Mouse (Mus musculus): ENCODE data around the gene Gprin2. TPM values are rescaled to one million over a fixed set of nuclear protein-coding genes. Genes with fewer than 3 reads are reported as not detected.
A peak's percentile ranks its signal among the peaks of the same experiment; 100 is the strongest.

Gene Gprin2
- polyA plus RNA-seq (2014; fragmentation: Nextera tagmentation; extraction: Ambion mirVana) = 0.39 TPM in 2 replicates

DNA sequence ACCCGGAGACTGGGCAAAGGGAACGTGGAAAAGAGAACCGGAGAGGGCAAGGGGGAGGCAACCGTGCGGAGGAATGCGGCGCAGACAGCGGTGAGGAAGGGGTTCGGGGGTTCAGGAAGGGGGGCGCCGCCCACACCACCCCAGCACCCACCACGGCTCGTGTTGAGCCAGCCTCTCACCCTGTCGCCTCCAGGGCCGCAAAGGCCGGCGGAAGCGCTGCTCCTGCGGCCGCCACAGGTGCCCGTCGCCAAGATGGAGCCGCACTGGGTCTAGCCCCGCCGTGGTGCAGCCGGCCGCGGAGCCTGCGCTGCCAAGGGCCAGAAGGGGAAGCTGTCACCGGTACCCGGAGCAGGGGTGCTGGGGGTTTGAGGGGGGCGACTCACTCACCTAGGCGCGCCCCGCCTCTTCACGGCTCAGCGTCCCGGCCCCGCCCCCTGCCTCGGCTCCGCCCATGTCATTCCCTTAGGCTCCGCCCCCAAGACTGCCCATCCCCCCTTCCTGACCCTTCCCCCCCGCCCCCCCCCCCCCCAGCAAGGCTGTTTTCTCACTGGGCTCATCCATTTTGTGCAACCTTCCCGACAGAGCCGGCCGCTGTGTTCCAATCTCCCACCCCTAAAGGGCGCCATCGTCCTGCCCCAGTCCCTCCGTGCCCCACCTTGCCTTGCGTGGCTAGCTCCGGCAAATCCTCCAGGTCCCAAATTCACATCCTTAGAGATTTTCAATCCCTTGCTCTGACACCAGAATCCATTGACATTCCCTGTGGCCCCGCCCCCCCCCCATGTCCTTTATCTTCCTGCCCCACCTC is at the start of gene Gprin2:
Gprin2 (minus strand) TSS at position 423 of the 805 bp plus-strand sequence.
- Histone ChIP-seq H3K9ac (ENCODE audit: low read length) (peak within 1 kb of the TSS; percentile 46), H3K4me3 (ENCODE audit: low read depth, low read length) (peak within 1 kb of the TSS; percentile 65), H3K27me3 (replicated peaks; ENCODE audit: control insufficient read depth, insufficient read depth, low read length) (0 out of 2 replicates have a peak, but pooled peaks cover 4% of the 10 kb centered on the region), H3K9me3 (ENCODE audit: control insufficient read depth, low read length) (no peaks in the 10 kb centered on the region), H3K36me3 (ENCODE audit: control insufficient read depth, insufficient read depth, low read length) (no peaks in the 10 kb centered on the region), H3K4me2 (ENCODE audit: low read length) (peak within 1 kb of the TSS; percentile 97), H3K4me1 (replicated peaks; ENCODE audit: control insufficient read depth, insufficient read depth, low read length) (no peaks in the 10 kb centered on the region; the same call in 1 of the 2 replicates), H3K27ac (ENCODE audit: low read depth) (no peak within 1 kb of the TSS)
- peak; percentile 61 for ATAC-seq (replicated peaks; ENCODE audit: low FRiP score, low TSS enrichment, low read depth)
- 7% methylated on average over 35 of the region's 52 CpGs for WGBS
- DNase-seq (ENCODE audit: low spot score) = peak; percentile 78

DNA sequence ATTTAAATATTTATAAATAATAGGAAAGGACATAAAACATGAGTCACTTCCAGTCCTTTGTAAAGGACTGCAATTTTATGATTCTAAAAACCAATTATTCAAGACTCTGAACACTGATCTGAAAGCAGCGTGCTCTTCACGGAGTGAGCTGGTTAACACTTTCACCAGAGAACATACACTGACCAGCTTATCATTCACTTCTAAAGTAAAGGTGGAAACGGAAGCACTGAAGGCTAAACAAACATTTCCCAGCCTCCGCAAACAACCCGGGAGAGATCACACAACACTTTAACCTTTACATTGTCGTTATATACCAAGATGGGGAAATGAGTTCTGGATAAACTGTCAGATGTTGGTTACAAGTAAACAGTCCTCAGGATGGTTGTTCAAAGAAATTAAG is 39.2 kb upstream of the Gprin2 start:
- Histone ChIP-seq H3K27ac (ENCODE audit: low read depth) (no peak overlapping the region), H3K9ac (ENCODE audit: low read length) (no peak overlapping the region), H3K36me3 (ENCODE audit: control insufficient read depth, insufficient read depth, low read length) (peaks cover 10% of the 10 kb centered on the region), H3K9me3 (ENCODE audit: control insufficient read depth, low read length) (no peaks in the 10 kb centered on the region), H3K4me3 (ENCODE audit: low read depth, low read length) (no peak overlapping the region), H3K27me3 (replicated peaks; ENCODE audit: control insufficient read depth, insufficient read depth, low read length) (no peaks in the 10 kb centered on the region), H3K4me2 (ENCODE audit: low read length) (no peak overlapping the region), H3K4me1 (replicated peaks; ENCODE audit: control insufficient read depth, insufficient read depth, low read length) (no peaks in the 10 kb centered on the region)
- WGBS = 52% methylated on average over 6 of the region's 6 CpGs
- DNase-seq (ENCODE audit: low spot score) (no peak), ATAC-seq (replicated peaks; ENCODE audit: low FRiP score, low TSS enrichment, low read depth) (no peak)

DNA sequence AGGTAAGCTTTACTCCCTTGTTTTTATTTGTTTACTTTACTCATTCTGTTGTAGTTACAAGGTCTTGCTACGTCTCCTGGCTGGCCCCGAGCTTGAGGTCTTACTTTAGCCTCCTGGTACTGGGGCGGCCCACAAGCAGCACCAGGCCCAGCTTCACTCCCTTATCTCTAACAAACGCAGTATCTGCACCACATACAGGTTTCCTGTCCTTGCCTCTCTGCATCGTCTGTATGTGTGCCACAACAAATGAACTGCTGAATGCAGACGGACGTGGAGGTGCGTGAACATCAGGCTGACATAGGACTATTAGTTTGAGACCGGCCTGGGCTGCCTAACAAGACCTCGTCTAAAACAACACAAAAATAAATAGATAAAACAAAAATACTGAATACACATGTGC is 38.8 kb upstream of the Gprin2 start:
- ATAC-seq (replicated peaks; ENCODE audit: low FRiP score, low TSS enrichment, low read depth) (no peak), DNase-seq (ENCODE audit: low spot score) (no peak)
- Histone ChIP-seq H3K27ac (ENCODE audit: low read depth) (no peak overlapping the region), H3K36me3 (ENCODE audit: control insufficient read depth, insufficient read depth, low read length) (peaks cover 10% of the 10 kb centered on the region), H3K27me3 (replicated peaks; ENCODE audit: control insufficient read depth, insufficient read depth, low read length) (no peaks in the 10 kb centered on the region), H3K4me1 (replicated peaks; ENCODE audit: control insufficient read depth, insufficient read depth, low read length) (no peaks in the 10 kb centered on the region), H3K9me3 (ENCODE audit: control insufficient read depth, low read length) (no peaks in the 10 kb centered on the region), H3K4me2 (ENCODE audit: low read length) (no peak overlapping the region), H3K9ac (ENCODE audit: low read length) (no peak overlapping the region), H3K4me3 (ENCODE audit: low read depth, low read length) (no peak overlapping the region)
- WGBS = 66% methylated on average over 10 of the region's 10 CpGs

DNA sequence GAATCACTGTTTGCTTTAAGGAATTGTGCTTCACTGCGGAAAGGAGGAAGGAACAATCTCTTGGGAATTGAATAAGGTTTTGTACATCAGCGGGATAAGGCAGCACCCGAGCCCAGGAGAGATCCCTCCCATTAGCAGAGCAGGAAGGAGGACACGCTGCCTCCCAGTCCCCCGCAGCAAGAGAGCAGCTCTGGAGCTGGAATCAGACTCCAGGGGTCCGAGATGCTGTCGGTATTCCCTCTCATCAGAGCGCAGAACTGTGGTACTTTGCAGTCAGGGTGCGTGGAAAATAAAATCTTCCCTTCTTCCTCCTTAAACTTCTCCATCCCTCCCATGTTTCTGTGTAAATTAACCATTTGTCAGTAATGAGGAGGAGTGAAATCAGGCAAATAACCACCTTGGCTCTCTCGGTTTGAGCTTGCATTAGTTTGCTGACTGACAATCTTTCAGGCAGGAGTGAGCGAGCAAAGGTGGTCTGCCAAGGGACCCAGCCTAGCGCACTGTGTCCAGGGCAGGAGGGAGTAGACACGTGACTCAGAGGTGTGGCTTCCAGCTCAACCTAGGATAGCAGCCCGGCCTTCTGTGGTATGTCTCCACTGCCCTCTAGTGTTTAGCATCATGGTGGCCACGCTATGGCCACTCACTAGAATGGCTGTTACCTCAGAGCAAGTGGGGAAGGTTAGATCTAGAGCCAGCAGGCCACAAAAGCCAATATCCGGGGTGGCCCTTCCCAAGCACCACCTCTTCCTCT is 33.4 kb upstream of the Gprin2 start:
- 4% methylated on average over 16 of the region's 16 CpGs for WGBS
- H3K27me3 ChIP-seq (replicated peaks; ENCODE audit: control insufficient read depth, insufficient read depth, low read length) = no peaks in the 10 kb centered on the region
- no peaks in the 10 kb centered on the region for H3K9me3 ChIP-seq (ENCODE audit: control insufficient read depth, low read length)
- peaks cover 4% of the 10 kb centered on the region; the same call in 1 of the 2 replicates for H3K4me1 ChIP-seq (replicated peaks; ENCODE audit: control insufficient read depth, insufficient read depth, low read length)
- no peak overlapping the region for H3K9ac ChIP-seq (ENCODE audit: low read length)
- ATAC-seq (replicated peaks; ENCODE audit: low FRiP score, low TSS enrichment, low read depth) (peak; percentile 99), DNase-seq (ENCODE audit: low spot score) (peak; percentile 83)
- peak overlapping the region; percentile 22 for H3K4me3 ChIP-seq (ENCODE audit: low read depth, low read length)
- peaks cover 4% of the 10 kb centered on the region; the same call in 1 of the 2 replicates for H3K36me3 ChIP-seq (ENCODE audit: control insufficient read depth, insufficient read depth, low read length)
- no peak overlapping the region for H3K27ac ChIP-seq (ENCODE audit: low read depth)
- peak overlapping the region; percentile 72 for H3K4me2 ChIP-seq (ENCODE audit: low read length)

DNA sequence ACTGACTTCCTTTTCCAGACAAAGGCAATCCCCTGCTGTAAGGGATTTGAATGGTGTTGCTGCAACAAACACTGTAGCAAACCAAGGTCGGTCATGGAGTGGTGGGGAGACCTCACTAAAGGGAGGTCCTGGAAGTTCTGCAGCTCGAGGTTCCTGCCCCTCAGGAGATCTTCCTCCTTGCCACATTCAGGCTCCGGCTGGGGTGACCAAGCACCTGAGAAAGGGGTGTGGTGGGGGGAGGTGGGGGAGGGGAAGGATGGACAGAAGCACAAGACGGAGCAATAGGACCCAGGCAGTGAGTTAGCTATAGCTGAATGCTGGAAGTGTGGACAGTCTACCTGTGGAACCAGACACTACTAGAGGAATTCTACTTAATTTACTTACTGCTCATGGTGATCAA is 32.4 kb upstream of the Gprin2 start:
- no peak for ATAC-seq (replicated peaks; ENCODE audit: low FRiP score, low TSS enrichment, low read depth)
- no peak overlapping the region for H3K9ac ChIP-seq (ENCODE audit: low read length)
- no peak for DNase-seq (ENCODE audit: low spot score)
- WGBS = 70% methylated on average over 4 of the region's 4 CpGs
- no peak overlapping the region for H3K27ac ChIP-seq (ENCODE audit: low read depth)
- H3K4me3 ChIP-seq (ENCODE audit: low read depth, low read length) = no peak overlapping the region
- peaks cover 4% of the 10 kb centered on the region; the same call in 1 of the 2 replicates for H3K4me1 ChIP-seq (replicated peaks; ENCODE audit: control insufficient read depth, insufficient read depth, low read length)
- no peaks in the 10 kb centered on the region for H3K9me3 ChIP-seq (ENCODE audit: control insufficient read depth, low read length)
- no peak overlapping the region for H3K4me2 ChIP-seq (ENCODE audit: low read length)
- H3K36me3 ChIP-seq (ENCODE audit: control insufficient read depth, insufficient read depth, low read length) = peaks cover 4% of the 10 kb centered on the region; the same call in 1 of the 2 replicates
- H3K27me3 ChIP-seq (replicated peaks; ENCODE audit: control insufficient read depth, insufficient read depth, low read length) = no peaks in the 10 kb centered on the region

DNA sequence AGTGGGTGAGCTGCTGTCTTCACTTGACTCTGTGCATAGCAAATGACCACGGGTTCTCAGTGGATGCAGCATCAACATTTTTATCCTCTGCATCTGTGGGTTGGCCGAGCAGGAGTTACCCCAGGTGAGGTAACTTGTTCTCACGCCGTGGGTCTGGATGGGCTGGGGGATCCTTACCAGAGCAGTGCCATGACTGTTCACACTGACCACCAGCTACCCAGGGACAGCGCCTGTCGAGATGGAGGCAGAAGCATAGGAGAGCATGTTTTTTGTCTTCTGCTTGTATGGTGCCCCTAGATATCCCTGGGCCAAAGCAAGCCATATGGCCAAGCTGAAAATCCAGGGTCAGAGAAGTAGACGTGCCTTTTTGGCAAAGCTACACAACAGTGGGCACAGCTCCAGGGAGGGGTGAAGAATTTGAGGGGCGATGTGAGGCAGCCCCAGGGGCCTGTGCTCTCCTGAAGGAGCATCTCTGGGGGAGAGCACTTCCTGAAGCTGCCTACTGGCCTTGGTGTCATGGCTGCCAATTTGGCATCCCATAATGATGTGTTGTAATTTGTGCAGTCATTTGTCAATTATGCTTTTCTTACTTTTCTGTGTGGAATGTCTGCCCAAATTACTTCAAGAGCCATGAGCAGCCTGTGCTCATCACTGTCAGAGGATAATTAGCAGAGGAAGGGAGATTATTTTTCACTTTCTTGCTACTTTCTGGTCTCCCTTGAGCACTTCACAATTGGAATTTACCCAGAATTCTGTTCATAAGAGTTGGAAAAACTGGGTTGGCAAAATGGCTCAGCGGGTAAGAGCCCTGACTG is 31.6 kb upstream of the Gprin2 start:
- DNase-seq (ENCODE audit: low spot score) (peak; percentile 47), ATAC-seq (replicated peaks; ENCODE audit: low FRiP score, low TSS enrichment, low read depth) (no peak)
- Histone ChIP-seq H3K27me3 (replicated peaks; ENCODE audit: control insufficient read depth, insufficient read depth, low read length) (no peaks in the 10 kb centered on the region), H3K4me2 (ENCODE audit: low read length) (no peak overlapping the region), H3K4me1 (replicated peaks; ENCODE audit: control insufficient read depth, insufficient read depth, low read length) (peaks cover 4% of the 10 kb centered on the region; the same call in 1 of the 2 replicates), H3K27ac (ENCODE audit: low read depth) (no peak overlapping the region), H3K4me3 (ENCODE audit: low read depth, low read length) (no peak overlapping the region), H3K36me3 (ENCODE audit: control insufficient read depth, insufficient read depth, low read length) (no peaks in the 10 kb centered on the region), H3K9ac (ENCODE audit: low read length) (no peak overlapping the region), H3K9me3 (ENCODE audit: control insufficient read depth, low read length) (no peaks in the 10 kb centered on the region)
- WGBS = 89% methylated on average over 9 of the region's 9 CpGs

DNA sequence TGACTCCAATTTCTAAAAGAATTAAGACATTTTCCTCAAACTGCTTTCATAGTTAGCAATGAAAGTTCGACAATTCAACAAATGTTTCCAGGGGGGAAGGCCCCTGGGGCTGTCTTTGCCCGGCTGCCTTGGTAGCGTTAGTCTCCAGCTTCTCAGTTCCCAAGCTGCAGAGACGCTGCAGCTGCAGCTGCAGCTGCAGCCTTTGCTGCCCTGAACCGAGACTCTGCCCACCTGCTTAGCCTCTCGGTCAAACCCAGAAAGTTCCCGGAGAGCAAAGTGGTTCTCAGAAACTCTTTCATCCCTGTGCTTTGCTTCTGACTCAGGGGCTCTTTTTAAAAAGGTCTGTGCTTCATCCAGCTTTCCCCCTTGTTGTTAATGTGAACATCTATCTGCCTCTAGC is 30.9 kb upstream of the Gprin2 start:
- Histone ChIP-seq H3K4me3 (ENCODE audit: low read depth, low read length) (no peak overlapping the region), H3K36me3 (ENCODE audit: control insufficient read depth, insufficient read depth, low read length) (no peaks in the 10 kb centered on the region), H3K9ac (ENCODE audit: low read length) (no peak overlapping the region), H3K4me1 (replicated peaks; ENCODE audit: control insufficient read depth, insufficient read depth, low read length) (peaks cover 4% of the 10 kb centered on the region; the same call in 1 of the 2 replicates), H3K27me3 (replicated peaks; ENCODE audit: control insufficient read depth, insufficient read depth, low read length) (no peaks in the 10 kb centered on the region), H3K9me3 (ENCODE audit: control insufficient read depth, low read length) (no peaks in the 10 kb centered on the region), H3K27ac (ENCODE audit: low read depth) (no peak overlapping the region), H3K4me2 (ENCODE audit: low read length) (no peak overlapping the region)
- peak; percentile 29 for DNase-seq (ENCODE audit: low spot score)
- no peak for ATAC-seq (replicated peaks; ENCODE audit: low FRiP score, low TSS enrichment, low read depth)
- 58% methylated on average over 7 of the region's 7 CpGs for WGBS

DNA sequence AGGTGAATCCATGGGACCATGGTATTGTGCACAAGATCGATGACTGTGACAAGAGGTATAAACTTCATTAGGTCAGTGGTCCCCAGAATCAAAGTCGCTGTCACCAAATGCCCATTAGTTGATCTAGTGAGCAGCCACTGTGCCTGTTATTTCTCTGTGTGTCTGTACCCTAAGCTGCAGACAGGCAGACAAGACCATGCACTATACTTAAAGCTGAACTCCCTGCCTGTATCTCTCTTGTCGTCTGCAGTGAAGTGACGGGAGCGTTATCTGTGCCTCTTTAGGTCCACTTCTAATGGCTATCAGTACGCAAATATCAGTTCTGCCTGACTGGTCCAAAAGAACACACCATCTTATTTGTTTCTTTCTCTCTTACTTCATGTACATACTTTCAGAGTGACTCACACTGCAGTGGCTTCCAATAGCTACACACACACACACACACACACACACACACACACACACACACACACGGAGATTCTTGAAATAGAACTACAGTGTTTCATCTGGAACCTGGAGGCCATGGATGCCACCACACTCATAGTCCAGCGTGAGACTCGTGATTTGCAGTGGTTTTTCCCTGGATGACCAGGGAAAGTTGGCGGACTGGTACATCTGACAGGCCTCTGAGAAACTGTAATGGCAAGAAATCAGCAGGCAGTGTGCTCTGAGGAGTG is 27.5 kb upstream of the Gprin2 start:
- DNase-seq (ENCODE audit: low spot score) (peak; percentile 29), ATAC-seq (replicated peaks; ENCODE audit: low FRiP score, low TSS enrichment, low read depth) (no peak)
- no peak overlapping the region for H3K4me3 ChIP-seq (ENCODE audit: low read depth, low read length)
- H3K9me3 ChIP-seq (ENCODE audit: control insufficient read depth, low read length) = no peaks in the 10 kb centered on the region
- H3K4me1 ChIP-seq (replicated peaks; ENCODE audit: control insufficient read depth, insufficient read depth, low read length) = no peaks in the 10 kb centered on the region
- no peak overlapping the region for H3K4me2 ChIP-seq (ENCODE audit: low read length)
- no peak overlapping the region for H3K9ac ChIP-seq (ENCODE audit: low read length)
- no peaks in the 10 kb centered on the region for H3K27me3 ChIP-seq (replicated peaks; ENCODE audit: control insufficient read depth, insufficient read depth, low read length)
- 81% methylated on average over 10 of the region's 10 CpGs for WGBS
- H3K36me3 ChIP-seq (ENCODE audit: control insufficient read depth, insufficient read depth, low read length) = no peaks in the 10 kb centered on the region
- no peak overlapping the region for H3K27ac ChIP-seq (ENCODE audit: low read depth)
